Mouse (Mus musculus): ENCODE data around the gene Tfdp1. TPM values are rescaled to one million over a fixed set of nuclear protein-coding genes. Genes with fewer than 3 reads are reported as not detected.
"Not testable (repeated sequence)": the region's sequence is repeated elsewhere in the genome, so short reads cannot be mapped to it uniquely, and the experiment has no call there.

The Tfdp1 gene
- polyA plus RNA-seq, 1 experiment from 2014 or later: 111 TPM

DNA sequence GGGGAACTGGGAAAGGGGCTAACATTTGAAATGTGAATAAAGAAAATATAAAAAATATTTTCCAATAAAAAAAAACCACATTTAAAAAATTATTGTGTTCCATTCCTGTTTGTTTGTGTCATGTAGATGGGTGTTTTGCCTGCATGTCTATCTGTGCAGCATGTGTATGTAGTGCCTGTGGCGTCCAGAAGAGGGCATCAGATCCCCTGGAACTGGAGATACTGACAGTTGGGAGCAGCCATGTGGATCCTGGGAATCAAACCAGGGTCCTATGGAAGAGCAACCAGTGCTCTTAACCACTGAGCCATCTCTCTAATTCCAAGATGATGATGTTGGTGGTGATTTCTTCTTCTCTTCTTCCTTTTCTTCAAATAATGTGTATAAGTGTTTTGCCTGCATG, 3.9 kb upstream of the Tfdp1 start:
- H3K9ac ChIP-seq (replicated peaks): no peak overlapping the region
- H3K4me3 ChIP-seq (replicated peaks): no peak overlapping the region
- WGBS: 31% methylated on average over 1 of the region's 1 CpGs
- no peaks in the 10 kb centered on the region for H3K27me3 ChIP-seq
- H3K27ac ChIP-seq: no peak overlapping the region
- H3K4me2 ChIP-seq (replicated peaks): no peak overlapping the region
- H3K36me3 ChIP-seq: no peaks in the 10 kb centered on the region
- no peaks in the 10 kb centered on the region for H3K9me3 ChIP-seq
- no peak for ATAC-seq
- peaks cover 6% of the 10 kb centered on the region for H3K4me1 ChIP-seq (replicated peaks)

DNA sequence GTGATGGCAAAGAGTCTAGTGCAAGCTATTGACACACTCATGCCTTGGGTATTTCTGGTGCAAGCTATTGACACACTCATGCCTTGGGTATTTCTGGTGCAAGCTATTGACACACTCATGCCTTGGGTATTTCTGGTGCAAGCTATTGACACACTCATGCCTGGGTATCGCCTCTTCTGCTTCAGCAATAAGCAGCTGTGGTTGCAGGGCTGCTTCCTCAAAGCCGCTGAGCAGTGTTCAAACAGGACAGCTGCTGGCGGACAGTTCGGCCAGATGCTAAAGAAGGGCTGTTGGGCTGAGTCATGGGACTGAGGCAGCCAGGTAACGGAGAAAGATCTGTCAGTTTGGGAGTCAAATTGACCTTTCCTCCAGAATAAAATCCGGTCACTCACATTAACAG, 1.3 kb upstream of the Tfdp1 start:
- not testable (repeated sequence) for ATAC-seq; H3K4me2 ChIP-seq (replicated peaks)
- WGBS: 97% methylated on average over 6 of the region's 6 CpGs

DNA sequence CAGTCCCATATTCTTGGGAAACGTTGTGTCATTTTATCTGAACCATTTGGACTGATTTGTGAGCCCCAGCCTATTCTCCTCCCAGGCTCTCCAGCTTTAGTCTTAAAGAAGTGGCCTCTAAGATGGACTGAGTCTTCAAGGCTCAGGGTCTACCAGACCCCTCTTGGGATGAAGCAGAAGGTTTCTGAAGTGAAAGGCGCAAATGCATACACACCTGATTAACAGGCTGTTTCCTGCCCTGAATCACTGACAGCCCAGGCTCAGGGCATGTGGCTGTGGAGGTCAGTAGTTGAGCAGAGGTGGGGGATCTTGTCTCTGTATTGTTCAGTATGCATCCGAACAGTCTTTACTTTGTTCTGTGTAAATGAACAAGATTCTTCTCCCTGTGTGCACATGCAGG, 873 bp upstream of the Tfdp1 start:
- H3K4me2 ChIP-seq (replicated peaks): peak overlapping the region; percentile 92
- peak overlapping the region; percentile 89 for H3K4me3 ChIP-seq (replicated peaks)
- ATAC-seq: no peak
- peaks cover 24% of the 10 kb centered on the region for H3K36me3 ChIP-seq
- no peaks in the 10 kb centered on the region for H3K9me3 ChIP-seq
- H3K4me1 ChIP-seq (replicated peaks): peaks cover 26% of the 10 kb centered on the region
- no peak overlapping the region for H3K27ac ChIP-seq
- WGBS: 85% methylated on average over 3 of the region's 3 CpGs
- no peaks in the 10 kb centered on the region for H3K27me3 ChIP-seq
- H3K9ac ChIP-seq (replicated peaks): no peak overlapping the region

More for the DNA sequence above, 1.3 kb upstream of the Tfdp1 start:
- not testable (repeated sequence) for H3K9ac ChIP-seq (replicated peaks); H3K4me3 ChIP-seq (replicated peaks); H3K27ac ChIP-seq; H3K9me3 ChIP-seq; H3K27me3 ChIP-seq
- Histone ChIP-seq H3K4me1 (replicated peaks) (peaks cover 26% of the 10 kb centered on the region), H3K36me3 (peaks cover 19% of the 10 kb centered on the region)

DNA sequence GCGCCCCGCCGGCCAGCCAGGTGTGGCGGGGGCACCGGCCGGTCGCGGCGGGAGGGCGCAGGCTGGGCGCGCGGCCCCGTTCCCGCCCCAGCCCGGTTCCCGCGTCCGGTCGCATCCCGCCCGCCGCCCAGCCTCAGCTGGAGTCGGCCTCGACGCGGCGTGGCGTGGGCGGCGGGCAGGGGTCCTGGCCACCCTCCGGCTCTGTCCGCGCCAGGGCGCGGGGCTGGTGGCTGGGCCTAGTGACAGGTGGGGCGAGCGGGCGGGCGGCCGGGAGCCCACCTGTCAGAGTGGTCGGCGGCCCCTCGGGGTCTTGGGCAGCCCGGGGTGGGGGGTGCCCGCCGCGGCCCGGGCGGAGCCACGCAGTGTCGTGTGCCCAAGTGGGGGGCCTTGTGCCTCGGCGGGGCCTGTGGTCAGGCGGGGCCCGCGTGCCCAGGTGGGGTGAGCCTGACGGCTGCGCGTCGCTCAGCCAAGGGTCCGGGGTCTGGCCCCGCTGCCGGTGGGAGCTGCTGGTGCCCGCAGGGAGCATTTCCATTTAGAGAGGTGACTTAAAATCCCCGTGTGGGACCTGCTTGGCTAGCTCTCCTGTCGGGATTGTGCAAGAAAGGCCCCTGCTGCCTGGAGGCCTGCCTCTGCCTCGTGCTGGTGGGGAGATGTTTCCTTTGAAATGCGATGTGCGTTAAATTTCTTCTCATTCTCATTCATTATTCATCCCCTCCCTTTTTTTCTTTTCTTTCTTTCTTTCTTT, 522 bp downstream of the Tfdp1 start:
- peak overlapping the region; percentile 80 for H3K27ac ChIP-seq
- H3K4me1 ChIP-seq (replicated peaks): peaks cover 26% of the 10 kb centered on the region
- no peaks in the 10 kb centered on the region for H3K27me3 ChIP-seq
- H3K4me3 ChIP-seq (replicated peaks): peak overlapping the region; percentile 89
- under 1% methylated on average over 47 of the region's 70 CpGs for WGBS
- H3K9me3 ChIP-seq: no peaks in the 10 kb centered on the region
- ATAC-seq: peak; percentile 79
- peak overlapping the region; percentile 92 for H3K4me2 ChIP-seq (replicated peaks)
- peaks cover 38% of the 10 kb centered on the region for H3K36me3 ChIP-seq
- H3K9ac ChIP-seq (replicated peaks): peak overlapping the region; percentile 96

DNA sequence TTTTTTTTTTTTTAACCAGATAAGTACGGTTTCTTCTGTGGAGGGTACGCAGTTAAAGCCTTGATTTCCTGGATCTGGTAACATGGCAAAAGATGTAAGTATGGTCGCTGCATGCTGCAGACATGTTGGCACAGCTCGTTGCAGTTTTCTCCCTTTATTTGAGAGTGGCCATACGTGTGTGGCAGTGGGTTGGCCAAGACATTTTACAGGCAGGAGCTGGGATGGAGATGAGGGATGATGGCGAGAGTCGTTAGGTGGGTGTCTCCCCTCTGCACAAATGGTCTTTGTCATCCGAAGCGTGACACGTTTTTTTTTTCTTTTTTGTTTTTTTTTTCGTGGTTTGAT, 1.1 kb downstream of the Tfdp1 start:
- ATAC-seq: no peak
- WGBS: 2% methylated on average over 11 of the region's 11 CpGs

DNA sequence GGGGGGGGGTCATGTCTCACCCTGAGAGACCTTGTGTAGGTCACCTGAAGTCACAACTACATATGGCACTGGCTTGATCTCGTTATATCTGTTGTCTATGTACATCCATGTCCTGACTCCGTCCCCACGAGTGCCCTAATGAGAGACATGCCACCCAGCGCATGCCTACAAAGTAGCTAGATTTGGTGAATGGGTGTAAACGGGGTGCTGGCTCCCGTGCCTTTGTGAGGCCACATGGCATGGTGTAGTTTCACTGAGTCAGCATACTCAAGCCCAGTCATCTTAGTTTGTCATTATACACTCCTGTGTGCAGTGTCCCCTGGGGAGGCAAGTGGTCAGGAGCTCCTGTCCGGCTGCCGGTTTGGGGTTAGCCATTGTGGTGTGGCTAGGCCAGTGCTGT, 2.1 kb downstream of the Tfdp1 start:
- H3K4me2 ChIP-seq (replicated peaks): peak overlapping the region; percentile 92
- H3K9ac ChIP-seq (replicated peaks): peak overlapping the region; percentile 55
- ATAC-seq: no peak
- 91% methylated on average over 8 of the region's 8 CpGs for WGBS
- H3K4me3 ChIP-seq (replicated peaks): peak overlapping the region; percentile 89; the same call in 1 of the 2 replicates
- peaks cover 53% of the 10 kb centered on the region for H3K36me3 ChIP-seq
- H3K9me3 ChIP-seq: no peaks in the 10 kb centered on the region
- peaks cover 26% of the 10 kb centered on the region for H3K4me1 ChIP-seq (replicated peaks)
- H3K27ac ChIP-seq: no peak overlapping the region
- H3K27me3 ChIP-seq: no peaks in the 10 kb centered on the region

More for the DNA sequence above, 1.1 kb downstream of the Tfdp1 start:
- Histone ChIP-seq H3K27me3 (no peaks in the 10 kb centered on the region), H3K27ac (no peak overlapping the region), H3K9ac (replicated peaks) (peak overlapping the region; percentile 96), H3K36me3 (peaks cover 43% of the 10 kb centered on the region), H3K4me1 (replicated peaks) (peaks cover 26% of the 10 kb centered on the region), H3K4me3 (replicated peaks) (peak overlapping the region; percentile 89), H3K9me3 (no peaks in the 10 kb centered on the region), H3K4me2 (replicated peaks) (peak overlapping the region; percentile 92)

DNA sequence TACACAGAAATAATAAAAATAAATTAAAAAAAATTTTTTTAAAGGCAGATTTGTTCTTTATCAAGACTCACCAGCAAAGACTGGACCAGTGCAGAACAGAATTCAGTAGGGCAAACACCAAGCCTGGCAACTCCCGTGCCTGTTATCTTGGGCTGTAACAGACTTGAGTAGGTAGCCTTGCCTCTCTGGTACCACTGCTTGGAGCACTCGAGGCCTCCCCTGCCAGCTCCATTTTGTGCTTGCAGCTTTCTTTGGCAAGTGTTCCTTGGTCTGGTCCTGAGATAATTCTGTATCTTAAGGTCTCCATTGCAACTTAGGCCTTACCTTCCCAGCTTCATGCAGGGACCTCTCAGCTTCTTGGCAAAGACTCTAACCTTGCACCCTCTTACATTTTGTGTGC, 3.8 kb downstream of the Tfdp1 start:
- Histone ChIP-seq H3K27ac (no peak overlapping the region), H3K9ac (replicated peaks) (no peak overlapping the region), H3K4me3 (replicated peaks) (no peak overlapping the region), H3K4me2 (replicated peaks) (no peak overlapping the region), H3K4me1 (replicated peaks) (peaks cover 26% of the 10 kb centered on the region), H3K9me3 (no peaks in the 10 kb centered on the region), H3K27me3 (no peaks in the 10 kb centered on the region), H3K36me3 (peaks cover 70% of the 10 kb centered on the region)
- 89% methylated on average over 2 of the region's 2 CpGs for WGBS
- no peak for ATAC-seq

DNA sequence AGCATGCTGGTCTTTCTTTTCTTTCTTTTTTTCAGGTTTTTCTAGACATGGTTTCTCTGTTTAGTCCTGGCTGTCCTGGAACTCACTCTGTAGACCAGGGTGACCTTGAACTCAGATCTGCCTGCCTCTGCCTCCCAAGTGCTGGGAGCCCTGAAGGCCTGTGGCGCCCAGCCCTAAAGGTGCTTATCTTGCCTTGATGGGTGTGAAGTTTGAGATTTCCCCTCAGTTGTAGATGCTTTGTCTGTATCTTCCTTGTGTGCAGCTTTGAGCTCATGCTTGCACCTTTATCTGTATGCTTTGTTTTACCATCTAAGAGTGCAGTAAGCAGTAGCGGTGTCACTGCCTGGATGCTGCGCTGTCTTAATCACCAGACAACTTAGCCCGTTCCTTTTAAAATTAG, 4.6 kb downstream of the Tfdp1 start:
- Histone ChIP-seq H3K4me1 (replicated peaks) (peaks cover 23% of the 10 kb centered on the region), H3K27me3 (no peaks in the 10 kb centered on the region), H3K4me3 (replicated peaks) (no peak overlapping the region), H3K36me3 (peaks cover 78% of the 10 kb centered on the region), H3K4me2 (replicated peaks) (no peak overlapping the region), H3K9ac (replicated peaks) (no peak overlapping the region), H3K27ac (no peak overlapping the region), H3K9me3 (no peaks in the 10 kb centered on the region)
- 95% methylated on average over 4 of the region's 4 CpGs for WGBS
- ATAC-seq: no peak

DNA sequence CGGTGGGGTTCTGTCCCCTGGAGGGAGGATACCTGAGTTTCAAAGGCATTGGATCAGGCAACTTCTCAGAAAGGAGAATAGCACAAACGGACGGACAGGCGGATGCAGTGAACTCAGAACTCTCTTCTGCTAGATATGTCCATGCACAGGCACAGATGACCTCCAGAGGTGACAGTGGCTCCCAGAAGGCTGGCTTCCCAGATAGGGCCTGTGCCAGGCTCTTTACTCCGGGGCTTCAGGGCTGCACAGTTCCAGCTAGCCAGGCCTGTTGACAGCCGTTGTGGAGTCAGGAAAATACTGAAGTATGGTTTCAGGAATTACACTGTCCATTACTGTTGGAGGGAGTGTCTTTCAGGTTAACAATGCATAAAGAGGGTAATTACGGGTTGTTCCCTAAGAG, 11.5 kb downstream of the Tfdp1 start:
- H3K4me2 ChIP-seq (replicated peaks): no peak overlapping the region
- no peaks in the 10 kb centered on the region for H3K9me3 ChIP-seq
- no peaks in the 10 kb centered on the region for H3K4me1 ChIP-seq (replicated peaks)
- H3K9ac ChIP-seq (replicated peaks): no peak overlapping the region
- no peak for ATAC-seq
- H3K36me3 ChIP-seq: peaks cover 91% of the 10 kb centered on the region
- no peak overlapping the region for H3K27ac ChIP-seq
- no peak overlapping the region for H3K4me3 ChIP-seq (replicated peaks)
- H3K27me3 ChIP-seq: no peaks in the 10 kb centered on the region
- WGBS: 90% methylated on average over 7 of the region's 7 CpGs

DNA sequence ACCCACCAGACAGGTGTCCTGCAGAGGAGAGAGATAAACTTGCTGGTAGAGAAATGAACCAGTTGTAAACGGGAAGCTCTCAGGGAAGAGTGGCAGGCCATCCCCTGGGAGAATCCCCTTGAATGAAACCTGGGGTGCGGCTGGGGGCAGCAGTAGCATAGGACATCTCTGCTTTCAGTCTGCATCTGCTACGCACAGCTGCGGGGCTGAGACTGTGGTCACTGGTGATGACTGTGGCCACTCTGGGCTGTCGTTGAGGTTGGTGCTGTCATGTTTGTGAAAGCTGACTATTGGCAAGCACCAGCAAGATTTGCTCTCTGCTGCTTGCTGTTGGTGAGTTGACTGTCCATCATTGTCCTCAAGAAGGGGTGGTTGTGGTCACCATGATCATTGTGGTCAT, 13.0 kb downstream of the Tfdp1 start:
- no peak overlapping the region for H3K9ac ChIP-seq (replicated peaks)

DNA sequence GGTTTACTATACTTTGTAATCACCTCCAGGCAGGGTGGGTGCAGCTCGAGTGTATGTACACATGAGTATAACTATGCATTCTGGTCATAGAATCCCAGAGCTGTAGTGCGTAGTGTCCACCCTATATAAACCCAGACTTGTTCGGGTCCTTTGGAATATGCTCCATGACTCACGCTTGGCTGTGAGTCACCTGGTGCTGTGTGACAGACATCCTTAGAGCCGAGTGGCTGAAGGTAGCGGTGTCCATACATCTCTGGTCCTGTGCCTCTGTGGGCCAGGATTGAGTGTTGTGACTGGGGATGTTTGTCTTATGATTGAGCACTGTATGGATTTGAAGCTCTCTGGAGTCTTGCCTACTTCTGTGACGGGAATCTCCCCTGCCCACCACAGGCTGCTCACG, 14.1 kb downstream of the Tfdp1 start:
- no peak overlapping the region for H3K9ac ChIP-seq (replicated peaks)
- WGBS: 90% methylated on average over 8 of the region's 8 CpGs
- no peak overlapping the region for H3K4me3 ChIP-seq (replicated peaks)
- H3K27me3 ChIP-seq: no peaks in the 10 kb centered on the region
- no peak for ATAC-seq
- no peaks in the 10 kb centered on the region for H3K9me3 ChIP-seq
- no peaks in the 10 kb centered on the region for H3K4me1 ChIP-seq (replicated peaks)
- peaks cover 91% of the 10 kb centered on the region for H3K36me3 ChIP-seq
- H3K27ac ChIP-seq: no peak overlapping the region
- no peak overlapping the region for H3K4me2 ChIP-seq (replicated peaks)

More for the DNA sequence above, 13.0 kb downstream of the Tfdp1 start:
- Histone ChIP-seq H3K4me2 (replicated peaks) (no peak overlapping the region), H3K27ac (no peak overlapping the region), H3K9me3 (no peaks in the 10 kb centered on the region), H3K4me3 (replicated peaks) (no peak overlapping the region), H3K36me3 (peaks cover 91% of the 10 kb centered on the region), H3K4me1 (replicated peaks) (no peaks in the 10 kb centered on the region), H3K27me3 (no peaks in the 10 kb centered on the region)
- WGBS: 89% methylated on average over 5 of the region's 5 CpGs
- ATAC-seq: no peak

DNA sequence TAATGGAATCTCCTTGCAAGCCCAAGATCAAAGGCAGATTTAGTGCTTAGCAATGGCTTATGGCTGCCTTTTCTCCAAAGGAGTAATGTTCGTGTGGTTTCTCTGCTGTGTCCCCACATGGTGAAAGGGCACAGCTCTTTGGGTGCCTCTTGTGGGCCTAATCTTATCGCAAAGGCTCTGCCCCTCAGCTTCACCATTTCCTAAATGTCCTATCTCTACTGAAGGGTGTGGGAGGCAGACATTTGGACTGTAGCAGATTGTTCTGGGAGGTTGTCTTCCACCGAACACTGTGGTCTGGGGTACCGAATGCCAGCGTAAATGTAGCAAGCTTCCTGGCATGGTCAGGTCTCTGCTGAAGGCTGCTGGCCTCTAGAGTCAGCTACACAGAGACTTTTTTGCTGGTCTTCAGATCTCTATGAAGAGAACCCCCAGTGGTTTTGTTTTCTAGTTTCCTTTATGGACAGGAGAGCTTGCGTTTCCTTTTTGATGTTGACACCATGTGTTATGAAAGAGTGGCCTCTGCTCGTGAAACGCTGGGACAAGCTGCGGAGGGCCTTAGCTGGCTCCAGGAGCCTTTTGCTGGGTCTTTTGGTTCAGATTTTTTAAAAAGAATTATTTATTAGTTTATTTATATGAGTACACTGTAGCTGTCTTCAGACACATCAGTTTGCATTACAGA, 14.7 kb downstream of the Tfdp1 start:
- H3K4me2 ChIP-seq (replicated peaks): no peak overlapping the region
- no peak overlapping the region for H3K27ac ChIP-seq
- WGBS: 79% methylated on average over 9 of the region's 9 CpGs
- no peaks in the 10 kb centered on the region for H3K9me3 ChIP-seq
- no peak overlapping the region for H3K9ac ChIP-seq (replicated peaks)
- H3K4me1 ChIP-seq (replicated peaks): no peaks in the 10 kb centered on the region
- H3K4me3 ChIP-seq (replicated peaks): no peak overlapping the region
- ATAC-seq: no peak
- peaks cover 91% of the 10 kb centered on the region for H3K36me3 ChIP-seq
- no peaks in the 10 kb centered on the region for H3K27me3 ChIP-seq

All from midbrain, embryonic 13.5 days (tissue).